Mouse (Mus musculus) thymus, adult 18-20 months (tissue): ENCODE results near the gene Phb2.

ENCODE experiments used
- DNase-seq, 2 experiments: peaks; one replicate each; pipeline ENCODE4 v3.0.0; 2022; ENCODE audit warnings: mixed read lengths in 2 of 2

Gene Phb2

DNA sequence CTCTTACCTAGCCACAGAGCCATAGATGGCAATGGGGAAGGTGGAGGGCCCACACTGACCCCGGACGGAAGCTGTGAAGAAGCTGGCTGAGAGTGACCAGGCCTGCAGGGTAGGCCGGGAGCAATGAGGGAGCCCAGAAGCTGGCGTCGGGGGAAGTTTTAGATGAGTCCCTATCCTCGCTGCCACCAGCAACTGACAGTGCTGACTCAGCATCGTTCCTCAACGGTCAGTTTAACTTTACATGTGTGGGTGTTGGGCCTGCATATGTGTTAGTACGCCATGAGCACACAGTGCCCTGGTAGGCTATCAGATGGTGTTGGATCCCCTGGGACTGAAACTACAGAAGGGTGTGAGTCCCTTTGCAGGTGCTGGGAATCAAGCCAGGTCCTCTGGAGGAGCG is 12.3 kb downstream of the Phb2 start:
- DNase-seq = no peak

DNA sequence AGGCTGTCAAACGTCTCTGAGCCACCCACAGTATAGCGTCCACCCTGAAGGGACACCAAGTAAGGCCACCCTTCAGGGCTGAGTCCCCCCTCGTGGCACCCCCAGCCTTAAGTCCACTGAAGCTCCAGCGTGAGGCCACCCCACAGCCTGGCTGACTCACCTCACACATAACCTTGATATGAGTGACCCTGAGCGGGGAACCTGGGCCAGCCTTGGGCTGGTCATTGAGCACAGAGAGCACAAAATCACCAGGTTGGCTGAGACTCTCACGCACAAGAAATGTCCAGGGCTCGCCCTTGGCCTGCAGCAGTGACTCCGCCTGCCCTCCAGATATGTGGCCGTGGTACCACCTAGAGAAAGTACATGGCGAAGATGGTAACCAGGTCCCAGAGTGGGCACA is 16.5 kb downstream of the Phb2 start:
- DNase-seq = no peak

DNA sequence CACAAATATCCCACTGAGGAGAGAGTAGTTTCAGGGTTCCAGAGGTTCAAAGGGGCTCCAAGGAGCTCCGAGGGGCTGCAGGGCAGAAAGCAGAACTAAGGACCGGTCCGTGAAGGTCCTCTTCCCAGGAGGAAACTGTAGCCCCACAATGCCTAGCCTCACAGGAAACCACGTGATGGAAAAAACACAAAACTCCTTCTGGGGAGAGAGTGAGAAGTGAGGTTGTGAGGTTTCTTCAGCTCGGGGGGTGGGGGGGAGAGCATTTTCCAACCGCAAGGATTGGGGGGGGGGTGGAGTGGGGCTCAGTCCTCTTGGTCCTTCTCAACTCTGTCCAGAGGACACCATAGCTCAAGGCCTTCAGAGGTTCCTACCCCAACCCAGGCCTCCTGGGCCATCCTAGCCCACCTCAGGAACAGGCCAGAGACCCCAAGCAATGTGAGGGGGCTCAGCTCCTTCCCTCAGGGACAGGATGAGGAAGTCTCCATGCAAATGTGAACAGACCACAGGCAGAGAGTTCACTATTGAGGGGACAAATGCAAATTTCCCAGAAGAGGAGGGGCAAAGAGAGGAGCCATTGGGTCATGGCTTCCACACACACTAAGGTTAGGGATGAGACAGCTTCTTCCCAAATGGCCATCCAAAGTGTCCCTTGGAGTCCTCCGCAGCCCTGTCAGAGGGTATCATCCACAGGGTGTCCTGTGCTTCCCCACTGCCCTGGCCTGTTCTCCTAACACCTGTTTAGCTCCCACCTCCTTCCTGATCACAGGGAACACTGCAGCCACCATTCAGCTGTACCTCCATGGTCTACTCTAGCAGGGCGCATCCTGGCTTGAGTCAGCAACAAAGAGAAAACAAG is 17.9 kb downstream of the Phb2 start:
- peak in 1 of 2 experiments; percentile 70 for DNase-seq

DNA sequence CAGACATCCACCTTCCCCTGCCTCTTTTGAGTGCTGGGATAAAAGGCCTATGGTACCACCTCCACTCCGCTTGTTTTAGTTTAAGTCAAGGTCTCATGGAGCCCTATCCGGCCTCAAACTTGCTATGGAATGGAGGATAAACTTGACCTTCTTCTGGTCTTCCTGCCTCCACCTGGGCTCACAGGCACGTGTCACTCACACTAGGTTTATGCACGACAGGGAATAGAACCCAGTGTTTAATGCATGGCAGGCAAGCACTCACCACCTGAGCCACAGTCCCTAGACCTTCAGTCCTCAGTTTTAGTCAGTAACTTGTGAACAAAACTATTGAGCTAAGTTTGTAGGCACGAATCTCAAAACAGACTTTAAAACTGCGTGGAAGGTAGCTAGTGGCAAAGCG is 18.9 kb downstream of the Phb2 start:
- DNase-seq = peak in 1 of 2 experiments; percentile 9

DNA sequence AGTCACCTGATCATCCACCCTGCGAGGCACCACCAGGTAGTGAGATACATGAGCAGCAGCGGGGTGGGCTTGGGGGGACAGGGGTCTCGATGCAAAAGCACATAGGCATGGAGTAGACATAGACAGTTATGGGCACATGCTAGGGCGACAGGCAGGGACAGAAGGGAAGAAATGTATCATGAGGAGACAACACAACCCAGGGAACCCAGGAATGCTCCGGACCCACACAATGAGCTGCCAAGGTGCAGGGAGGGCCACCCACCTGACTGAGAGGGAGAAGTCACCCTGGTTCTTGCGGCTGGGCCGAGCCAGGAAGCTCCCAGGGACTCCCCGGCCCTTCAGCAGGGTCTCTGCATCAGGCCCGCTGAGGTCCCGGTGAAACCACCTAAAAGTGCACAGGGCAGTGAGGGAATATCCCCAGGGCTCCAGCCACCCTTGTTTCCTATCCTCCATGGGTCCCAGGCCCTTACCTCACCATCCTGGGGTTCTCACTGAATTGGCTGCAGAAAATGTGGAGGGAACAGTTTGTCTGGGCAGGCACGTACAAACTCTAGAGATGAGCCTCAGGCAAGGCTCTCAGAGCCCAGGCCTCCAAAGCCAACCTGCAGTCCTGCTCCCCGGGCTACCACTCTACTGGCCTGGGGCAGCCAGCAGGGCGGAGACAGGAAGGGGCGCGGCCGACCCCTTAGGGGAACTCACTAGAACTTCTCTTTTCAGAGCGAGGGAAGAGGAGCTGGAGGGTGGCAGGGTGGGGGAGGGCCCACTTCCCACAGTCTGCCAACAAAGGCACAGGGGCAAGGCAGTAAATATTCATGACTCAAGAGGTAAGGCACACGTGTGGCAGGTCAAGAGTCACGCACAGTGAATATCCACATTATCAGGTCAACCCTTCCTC is 20.6 kb downstream of the Phb2 start:
- peak; percentile 84 to 89 for DNase-seq

DNA sequence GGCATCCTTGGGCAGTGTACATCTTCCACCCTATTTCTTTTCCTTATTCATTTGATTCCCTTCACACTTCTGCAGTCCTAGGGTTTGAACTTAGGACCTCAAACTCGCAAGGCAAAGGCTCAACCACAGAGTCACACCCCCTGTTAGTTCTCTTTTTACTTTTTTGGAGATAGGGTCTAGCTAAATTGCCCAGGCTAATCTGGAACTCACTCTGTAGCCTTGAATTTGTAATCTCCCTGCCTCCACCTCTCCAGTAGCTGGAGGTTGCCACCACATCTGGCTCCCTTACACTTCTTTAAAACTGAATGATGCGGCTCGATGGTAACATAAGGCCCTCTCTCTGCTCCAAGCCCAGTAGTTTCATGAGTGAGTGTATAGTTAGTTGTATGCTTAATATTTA is 22.3 kb downstream of the Phb2 start:
- DNase-seq = no peak

DNA sequence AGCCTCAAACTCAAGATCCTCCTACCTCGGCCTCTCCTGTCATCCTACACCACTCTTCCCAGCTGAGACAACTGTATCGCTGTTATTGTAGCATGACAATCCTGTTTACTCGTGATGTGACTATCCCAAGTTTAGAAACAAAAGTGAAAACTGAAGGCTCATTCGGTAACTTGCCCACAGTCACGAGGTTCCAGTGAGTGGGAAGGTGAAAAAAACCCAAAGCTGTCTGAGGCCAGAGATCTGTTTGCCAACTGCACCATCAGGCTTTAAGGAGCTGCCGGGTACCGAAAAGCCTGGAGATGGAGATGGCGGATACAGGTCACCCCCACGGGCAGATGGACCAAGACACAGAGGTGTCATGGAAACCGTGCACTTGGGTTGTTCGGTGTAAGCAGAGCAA is 24.9 kb downstream of the Phb2 start:
- no peak for DNase-seq

DNA sequence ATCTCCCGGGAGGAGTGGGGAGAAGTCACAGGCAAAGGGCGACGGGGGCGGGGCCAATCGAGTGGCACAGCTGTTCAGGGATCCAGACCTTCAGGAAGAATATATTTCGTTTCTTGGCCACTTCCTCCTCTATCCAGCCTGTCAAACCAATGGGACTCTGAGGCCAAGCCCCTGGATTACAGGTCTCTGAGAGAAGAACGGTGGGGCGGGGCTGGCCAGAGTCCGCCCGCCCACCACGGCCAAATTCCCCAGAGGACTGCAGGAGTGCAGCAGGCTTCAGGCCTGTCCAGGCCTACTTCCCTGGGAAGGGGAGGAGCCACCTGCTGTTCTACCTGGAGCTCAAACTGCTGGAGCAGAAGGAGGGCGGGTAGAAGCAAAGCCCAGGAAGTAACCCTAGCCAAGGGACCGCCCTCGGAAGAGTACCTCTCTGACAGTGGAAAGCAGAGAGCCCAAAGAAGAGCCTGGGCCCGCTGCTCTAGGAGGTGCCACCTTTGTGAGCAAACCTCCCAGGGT is 26.4 kb downstream of the Phb2 start, which contains the start of gene Ptpn6:
Gene Ptpn6, minus strand, starts transcription at position 204 of the 513 bp plus-strand sequence.
- DNase-seq = no peak

DNA sequence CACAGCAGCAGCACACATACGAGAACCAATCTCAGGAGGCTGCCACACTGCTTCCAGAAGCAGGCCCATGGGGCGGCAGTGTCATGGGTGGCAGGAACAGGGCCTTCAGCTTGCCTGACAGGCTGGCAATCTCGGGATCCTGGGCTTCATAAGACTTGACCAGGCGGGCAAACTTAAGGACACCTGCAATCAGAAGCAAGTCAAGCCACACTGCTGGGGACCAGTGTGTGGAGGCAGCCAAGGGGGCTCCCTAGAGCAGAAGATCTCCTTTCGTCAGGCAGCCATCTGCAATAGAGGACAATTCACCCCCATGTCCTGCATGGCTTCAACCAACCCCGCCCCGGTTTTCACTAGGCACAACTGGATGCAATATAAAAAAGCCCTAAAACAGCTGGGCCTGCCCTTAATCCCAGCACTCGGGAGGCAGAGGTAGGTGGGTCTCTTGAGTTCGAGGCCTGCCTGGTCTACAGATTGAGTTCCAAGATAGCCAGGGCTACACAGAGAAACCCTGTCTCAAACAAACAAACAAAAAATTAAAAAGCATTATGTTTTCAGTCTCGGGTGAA is 27.2 kb downstream of the Phb2 start:
- no peak for DNase-seq

DNA sequence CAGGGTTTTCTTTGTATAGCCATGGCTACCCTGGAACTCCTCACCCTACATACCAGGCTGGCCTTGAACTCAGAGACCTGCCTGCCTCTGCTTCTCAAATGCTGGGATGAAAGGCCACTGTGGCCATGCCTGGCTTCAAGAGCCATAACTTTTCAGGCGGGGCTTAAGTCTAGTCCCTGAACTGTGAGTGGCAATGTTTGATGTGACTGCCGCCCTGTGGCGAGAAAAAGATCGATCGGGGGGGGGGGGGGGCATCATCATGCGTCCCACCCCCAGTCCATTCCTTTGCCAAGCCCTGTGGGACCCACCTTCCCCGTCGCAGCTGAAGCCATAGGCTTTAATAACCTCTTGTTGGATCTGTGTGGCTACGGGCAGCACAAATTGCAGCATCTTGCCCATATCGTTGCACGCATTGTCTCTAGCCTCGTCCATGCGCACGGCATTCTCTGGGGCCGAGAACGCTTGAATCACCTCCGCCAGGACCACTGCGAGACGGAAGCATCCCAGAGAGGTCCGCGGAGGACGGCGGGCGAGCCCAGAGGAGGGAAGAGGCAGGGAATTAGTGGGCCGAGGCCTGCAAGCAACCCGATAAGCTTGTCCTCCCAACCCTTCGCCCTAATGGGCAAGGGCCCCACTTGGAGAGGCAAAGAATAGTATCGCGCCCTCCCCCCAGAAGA is 28.2 kb downstream of the Phb2 start:
- peak; percentile 55 to 59 for DNase-seq

DNA sequence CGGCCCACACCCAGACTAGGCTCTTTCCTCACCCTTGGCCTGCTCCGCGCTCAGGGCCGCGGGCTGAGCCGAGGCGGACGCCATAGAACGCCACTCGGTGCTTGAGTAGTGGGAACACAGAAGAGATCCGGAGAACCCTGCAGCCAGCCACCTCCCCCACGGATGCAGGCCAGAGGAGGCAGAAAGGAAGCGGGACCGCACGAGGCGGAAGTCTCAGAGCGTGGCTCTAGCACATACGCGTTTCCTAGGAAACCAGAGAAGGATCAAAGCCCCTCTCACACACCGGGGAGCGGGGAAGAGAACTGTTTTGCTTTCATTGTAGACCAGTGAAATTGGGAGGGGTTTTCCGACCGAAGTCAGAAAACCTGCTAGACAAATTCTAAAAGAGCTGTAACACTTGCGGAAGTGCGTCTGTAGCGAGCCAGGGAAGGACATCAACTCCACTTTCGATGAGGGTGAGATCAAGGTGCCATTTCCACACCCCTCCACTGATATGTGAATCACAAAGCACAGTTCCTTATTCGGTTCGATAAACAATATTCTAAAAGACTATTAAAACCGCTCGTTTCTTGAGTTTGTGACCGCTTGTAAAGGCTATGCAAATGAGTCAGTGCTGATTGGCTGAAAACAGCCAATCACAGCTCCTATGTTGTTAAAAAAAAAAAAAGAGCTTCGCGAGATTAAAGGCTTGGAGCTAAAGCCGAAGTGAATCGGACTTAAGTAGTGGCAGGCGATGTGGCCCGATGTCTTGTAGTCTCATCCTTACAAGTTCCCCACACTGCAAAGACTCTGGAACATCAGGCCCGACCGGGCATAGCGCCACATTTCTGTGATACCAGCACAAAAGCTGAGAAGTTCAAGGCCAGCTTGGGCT is 29.0 kb downstream of the Phb2 start, which contains the start of gene Grcc10:
Gene Grcc10, minus strand, starts transcription at position 487 of the 874 bp plus-strand sequence.
- peak; percentile 89 to 95 for DNase-seq

DNA sequence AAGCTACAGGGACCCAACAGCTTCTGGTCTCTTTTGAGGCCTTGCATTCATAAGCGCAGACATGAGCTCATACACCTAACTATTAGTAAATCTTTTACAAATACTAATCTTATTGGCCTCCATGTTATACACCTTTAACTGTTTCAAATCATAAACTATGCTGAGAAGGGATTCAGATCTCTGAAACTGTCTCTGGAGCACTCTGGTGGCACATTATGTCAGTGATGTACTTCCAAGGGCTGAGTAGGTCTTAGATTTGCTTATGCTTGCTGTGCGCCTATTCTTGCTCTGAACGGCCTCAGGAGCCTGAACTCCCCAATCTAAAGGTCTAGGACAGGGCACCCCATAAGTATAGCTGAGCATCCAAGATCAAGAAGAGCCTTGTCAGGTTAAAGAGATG is 29.7 kb downstream of the Phb2 start:
- DNase-seq = no peak

DNA sequence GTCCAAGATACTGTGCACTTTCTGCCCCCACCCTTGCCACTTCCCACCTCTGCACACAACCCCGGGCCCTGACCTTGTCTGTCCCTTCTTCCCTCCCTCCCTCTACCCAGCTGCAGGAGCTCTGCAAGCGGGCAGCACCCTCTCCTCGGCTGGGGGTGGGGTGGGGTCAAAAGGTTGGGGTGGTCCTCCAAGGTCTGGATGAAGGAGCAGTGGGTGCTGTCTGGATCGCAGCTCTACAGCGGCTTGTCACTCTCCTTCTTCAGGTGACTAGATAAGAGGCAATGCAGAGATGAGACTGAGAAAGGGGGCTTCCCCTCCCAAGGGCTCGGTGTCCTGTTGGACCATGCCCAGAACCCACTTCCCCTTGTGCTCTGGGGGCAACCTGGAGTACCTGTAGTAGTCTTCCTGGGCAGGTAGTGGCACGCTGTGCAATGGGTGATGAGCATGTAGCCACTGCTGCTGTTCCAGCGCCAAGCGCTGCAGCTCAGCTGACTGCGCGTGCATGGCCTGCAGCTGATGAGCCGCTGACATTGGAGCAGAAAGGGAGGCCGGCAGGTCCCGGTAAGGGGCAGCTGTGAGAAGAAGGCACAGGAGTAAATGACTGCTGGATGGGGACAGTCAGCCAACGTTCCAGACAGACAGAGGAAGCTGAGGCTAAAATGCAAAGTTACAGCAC is 30.8 kb downstream of the Phb2 start:
- peak in 1 of 2 experiments; percentile 10 for DNase-seq

DNA sequence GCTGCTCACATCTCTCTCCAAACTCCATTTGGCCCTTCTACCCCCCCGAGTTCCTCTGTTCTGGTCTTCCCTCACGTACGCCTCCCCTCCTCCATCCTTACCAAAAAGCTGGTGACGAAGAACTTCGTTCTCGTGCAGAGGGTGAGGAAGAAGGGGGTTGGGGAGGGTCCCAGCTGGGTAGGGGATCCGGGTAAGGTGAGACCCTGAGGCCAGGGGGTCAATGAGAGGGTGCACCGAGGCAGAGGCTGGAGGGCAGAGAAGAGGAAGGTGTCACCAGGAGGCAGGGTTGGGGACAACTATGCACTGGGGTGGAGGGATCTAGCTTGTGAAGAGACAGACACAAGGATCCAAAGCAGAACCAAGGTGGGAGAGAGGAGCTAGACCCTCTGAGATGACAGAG is 31.5 kb downstream of the Phb2 start:
- DNase-seq = peak in 1 of 2 experiments; percentile 14

DNA sequence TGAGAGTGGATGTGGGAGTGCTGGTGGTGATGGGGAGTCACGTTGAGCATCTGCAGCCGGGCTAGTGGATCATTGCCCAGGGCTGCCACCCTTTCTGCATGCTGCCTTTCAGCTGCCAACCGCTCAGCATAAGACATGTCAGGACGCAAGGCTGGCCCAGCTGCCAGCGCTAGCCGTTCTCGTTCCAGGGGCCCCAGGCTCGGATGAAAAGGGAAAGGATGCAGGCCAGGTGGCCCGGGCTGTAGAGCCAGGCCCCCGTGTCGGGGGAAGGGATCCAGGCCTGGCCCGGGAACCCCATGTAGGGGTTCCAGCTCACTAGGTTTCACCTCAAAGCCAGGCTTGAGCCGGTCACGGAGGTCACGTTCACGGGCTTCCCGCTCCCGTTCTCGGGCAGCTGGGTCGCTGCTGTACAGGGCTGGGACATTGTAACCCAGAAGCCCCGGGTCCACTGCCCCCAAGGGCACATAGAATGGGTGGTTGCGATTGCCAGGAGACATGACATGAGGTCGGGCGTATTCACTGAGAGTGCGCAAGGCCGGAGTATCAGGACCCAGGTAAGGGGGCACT is 32.7 kb downstream of the Phb2 start:
- DNase-seq = peak in 1 of 2 experiments; percentile 62

DNA sequence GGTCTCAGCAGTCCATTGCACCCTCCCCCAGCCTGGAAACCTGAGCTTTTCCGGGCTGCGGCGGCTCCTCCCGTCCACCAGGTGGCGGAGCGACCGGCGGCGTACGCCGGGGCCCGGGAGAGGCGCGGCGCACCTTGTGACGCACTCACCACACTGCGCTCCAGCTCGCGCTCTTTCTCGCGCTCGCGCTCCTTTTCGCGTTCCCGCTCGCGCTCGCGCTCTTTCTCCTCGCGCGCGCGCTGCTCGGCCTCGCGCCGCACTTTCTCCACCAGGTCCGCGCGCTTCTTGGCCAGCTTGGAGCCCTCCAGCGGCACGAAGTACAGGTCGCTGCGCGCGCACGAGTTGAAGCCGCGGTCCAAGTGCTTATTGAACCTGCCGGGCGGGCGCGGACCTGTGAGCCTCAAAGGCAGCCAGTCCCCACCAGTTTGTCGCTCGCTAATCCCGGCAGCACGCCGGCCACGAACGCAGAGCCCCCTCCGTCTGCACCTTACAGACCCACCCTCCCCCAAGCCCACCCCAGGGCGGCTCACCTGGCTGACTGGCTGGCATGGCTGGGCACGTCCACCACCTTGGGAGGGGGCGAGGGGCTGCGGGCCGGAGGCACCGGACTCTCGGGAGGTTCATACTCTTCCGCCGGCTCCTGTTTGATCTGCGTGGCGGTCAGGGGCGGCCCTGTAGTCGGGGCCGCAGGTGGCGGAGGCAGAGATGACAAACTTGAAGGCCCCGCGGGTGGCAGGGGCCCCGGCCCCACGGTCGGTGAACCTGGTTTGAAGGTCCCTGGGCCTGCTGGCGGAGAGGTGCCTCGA is 33.6 kb downstream of the Phb2 start:
- peak; percentile 88 for DNase-seq

DNA sequence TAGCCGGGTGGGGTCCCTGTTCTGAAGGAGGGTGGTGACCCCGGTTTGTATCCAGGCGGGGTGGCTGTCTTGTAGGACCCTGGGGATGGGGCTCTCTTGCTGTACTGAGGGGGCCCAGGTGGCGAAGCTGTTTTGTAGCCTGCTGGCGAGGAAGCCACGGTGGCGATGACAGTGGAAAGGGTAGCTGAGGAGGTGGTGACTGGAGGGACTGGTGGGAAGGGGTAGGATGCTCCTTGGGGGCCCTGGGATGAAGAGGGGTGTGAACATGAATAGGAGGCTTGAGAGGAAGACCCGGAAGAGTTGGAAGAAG is 34.1 kb downstream of the Phb2 start:
- DNase-seq = peak in 1 of 2 experiments; percentile 45

DNA sequence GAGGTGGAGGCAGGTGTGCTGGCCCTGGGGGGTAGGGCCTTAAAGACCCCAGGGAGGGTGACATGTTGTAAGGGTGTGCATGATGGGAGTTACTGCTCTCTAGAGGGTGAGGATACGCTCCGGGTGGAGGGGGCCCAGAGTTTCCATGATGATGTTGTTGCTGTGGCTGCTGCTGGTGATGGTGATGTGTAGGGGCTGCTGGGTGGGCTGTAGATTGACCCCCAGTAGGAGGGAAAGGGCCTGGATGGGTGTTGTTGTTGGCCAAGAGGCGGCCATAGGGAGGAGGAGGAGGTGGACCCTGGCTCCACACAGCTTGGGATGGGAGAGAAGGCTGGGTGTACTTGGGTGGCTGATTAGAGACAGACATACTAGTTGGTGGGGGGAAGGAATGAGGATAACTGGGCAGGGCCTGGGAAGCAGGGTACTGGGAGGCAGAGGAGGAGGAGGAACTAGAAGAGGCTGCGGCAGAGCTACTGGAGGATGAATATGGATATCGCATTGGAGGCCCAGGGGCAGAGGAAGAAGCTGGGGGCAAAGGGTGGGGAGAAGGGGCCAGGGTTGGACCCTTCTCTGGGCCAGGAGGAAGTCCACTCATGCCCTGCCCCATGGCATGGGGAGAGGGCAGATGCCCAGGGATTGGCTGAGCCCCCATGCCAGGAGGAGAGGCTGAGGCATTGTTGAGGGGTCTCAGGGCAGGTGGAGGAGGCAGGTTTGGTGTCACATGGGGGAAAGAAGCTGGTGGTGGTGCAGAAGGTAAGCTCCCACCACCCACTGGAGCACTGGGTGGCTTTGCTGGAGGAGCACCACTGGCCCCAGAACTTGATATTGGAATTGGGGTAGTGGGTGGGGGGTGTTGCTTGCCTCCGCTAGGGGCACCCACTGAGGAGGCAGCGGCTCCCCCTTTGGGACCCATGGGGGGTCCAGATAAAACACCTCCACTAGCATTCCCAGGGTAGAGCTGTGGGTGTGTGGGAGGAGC is 34.8 kb downstream of the Phb2 start:
- peak in 1 of 2 experiments; percentile 12 for DNase-seq
